Mouse (Mus musculus): ENCODE measurements around the gene Micu1. TPM values are rescaled to one million over a fixed set of nuclear protein-coding genes. Genes with fewer than 3 reads are reported as not detected.

The Micu1 gene
- polyA plus RNA-seq, 1 experiment from 2014 or later, result 79.9 TPM

Other genes starting within 250 kb of the Micu1 start
- not detected in 2 replicates for gene Gm10322, start 86.4 kb upstream of the Micu1 start, polyA plus RNA-seq (2016; fragmentation: Nextera tagmentation; extraction: Ambion mirVana)
- 30.9 and 32.8 TPM in 2 replicates for gene Mcu, start 85.8 kb upstream of the Micu1 start, polyA plus RNA-seq (2016; fragmentation: Nextera tagmentation; extraction: Ambion mirVana)
- 18.9 and 19.9 TPM in 2 replicates for gene Dnajb12, start 177.1 kb downstream of the Micu1 start, polyA plus RNA-seq (2016; fragmentation: Nextera tagmentation; extraction: Ambion mirVana)
- gene Ddit4, start 249.4 kb downstream of the Micu1 start, polyA plus RNA-seq (2016; fragmentation: Nextera tagmentation; extraction: Ambion mirVana), result 81.2 and 92.3 TPM in 2 replicates